18 mouse cellular contexts compared by ENCODE assay signal in the genomic region with DNA sequence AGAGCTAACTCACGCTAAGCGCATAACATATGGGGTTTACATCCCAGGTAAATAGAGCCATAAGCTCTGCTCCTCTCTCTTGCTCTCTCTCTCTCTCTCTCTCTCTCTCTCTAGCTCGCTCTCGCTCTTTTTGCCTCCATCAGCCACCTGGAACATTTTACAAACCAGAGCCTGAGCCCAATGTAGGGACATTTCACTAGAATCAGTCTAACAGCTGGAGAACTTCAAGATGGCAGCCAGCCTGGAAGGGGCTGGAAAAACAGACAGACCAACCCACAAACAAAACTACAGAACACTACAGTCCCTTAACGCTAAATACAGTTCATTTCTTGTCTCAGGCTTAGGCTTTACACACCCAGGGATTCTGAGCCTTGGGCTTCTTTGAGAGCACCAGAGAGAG. TPM values are rescaled to one million over a fixed set of nuclear protein-coding genes. Genes with fewer than 3 reads are reported as not detected.
DNase-seq lines count a peak whose midpoint lies in the region; ATAC-seq and TF ChIP-seq lines count a peak whose summit lies in the region.
"Had no signal": no experiment of that assay in that cellular context is flagged by ENCODE, and none has a peak within 500 bp of the region (broad histone marks: within the 10 kb centered on the region; RNA-seq: fewer than 3 reads in every experiment).

No protein-coding gene starts in this region.

- no peaks in the 10 kb centered on the region for H3K36me3 ChIP-seq in heart, postnatal 0 days (replicated peaks; ENCODE audit: control insufficient read depth, insufficient read depth, low read length)
- H3K36me3 ChIP-seq in heart, embryonic 12.5 days = no peaks in the 10 kb centered on the region
- H3K36me3 ChIP-seq in kidney, postnatal 0 days (ENCODE audit: insufficient read depth, low read length) = no peaks in the 10 kb centered on the region
- H3K36me3 ChIP-seq in embryonic facial prominence, embryonic 12.5 days = no peaks in the 10 kb centered on the region
- H3K36me3 ChIP-seq: forebrain, embryonic 15.5 days; limb, embryonic 13.5 days; midbrain, embryonic 10.5 days had no signal

- H3K4me2 ChIP-seq in heart, postnatal 0 days (ENCODE audit: low read depth, low read length) = no peak overlapping the region
- no peak overlapping the region for H3K4me2 ChIP-seq in heart, embryonic 12.5 days
- H3K4me2 ChIP-seq in kidney, postnatal 0 days (ENCODE audit: low read length) = no peak overlapping the region
- no peak overlapping the region for H3K4me2 ChIP-seq in embryonic facial prominence, embryonic 12.5 days (replicated peaks)
- H3K4me2 ChIP-seq: forebrain, embryonic 15.5 days; limb, embryonic 13.5 days had no signal

- no peaks in the 10 kb centered on the region for H3K27me3 ChIP-seq in heart, postnatal 0 days (ENCODE audit: control insufficient read depth, insufficient read depth, low read length)
- H3K27me3 ChIP-seq in heart, embryonic 12.5 days (replicated peaks) = no peaks in the 10 kb centered on the region
- no peaks in the 10 kb centered on the region for H3K27me3 ChIP-seq in kidney, postnatal 0 days (ENCODE audit: insufficient read depth, low read length)
- no peaks in the 10 kb centered on the region for H3K27me3 ChIP-seq in embryonic facial prominence, embryonic 12.5 days
- H3K27me3 ChIP-seq: forebrain, embryonic 15.5 days; limb, embryonic 13.5 days had no signal

- peak overlapping the region; percentile 23; the same call in 1 of the 2 replicates for H3K27ac ChIP-seq in heart, postnatal 0 days (ENCODE audit: low read depth)
- no peak overlapping the region for H3K27ac ChIP-seq in heart, embryonic 12.5 days (ENCODE audit: poor library complexity, severe bottlenecking)
- H3K27ac ChIP-seq in kidney, postnatal 0 days = peak overlapping the region; percentile 74
- 0 out of 2 replicates have a peak overlapping the region, but pooled peaks have one; percentile 17 for H3K27ac ChIP-seq in embryonic facial prominence, embryonic 12.5 days
- H3K27ac ChIP-seq: limb, embryonic 13.5 days had no signal

- H3K9me3 ChIP-seq in heart, postnatal 0 days (replicated peaks; ENCODE audit: control insufficient read depth, low read length) = no peaks in the 10 kb centered on the region
- no peaks in the 10 kb centered on the region for H3K9me3 ChIP-seq in heart, embryonic 12.5 days (replicated peaks)
- no peaks in the 10 kb centered on the region for H3K9me3 ChIP-seq in kidney, postnatal 0 days (replicated peaks; ENCODE audit: low read length)
- no peaks in the 10 kb centered on the region for H3K9me3 ChIP-seq in embryonic facial prominence, embryonic 12.5 days
- H3K9me3 ChIP-seq: forebrain, embryonic 15.5 days; limb, embryonic 13.5 days; midbrain, embryonic 10.5 days had no signal

- no peak for TF ChIP-seq EP300 in heart, postnatal 0 days (IDR thresholded peaks at IDR 0.05; ENCODE audit: low read depth)

- DNase-seq in heart, postnatal 0 days (ENCODE audit: low spot score) = no peak
- DNase-seq in kidney, postnatal 0 days (ENCODE audit: low spot score) = peak; percentile 82
- no peak for DNase-seq in kidney, adult 11 months
- peak; percentile 69 for DNase-seq in kidney, postnatal 10 days
- DNase-seq in urinary bladder, postnatal 14 days (ENCODE audit: low spot score) = no peak
- DNase-seq in testis, postnatal 10 days (ENCODE audit: low spot score) = no peak
- DNase-seq: adrenal gland, postnatal 36 days; cerebellum, postnatal 14 days; gastrocnemius, postnatal 36 days had no signal

- no peak for TF ChIP-seq CTCF in heart, postnatal 0 days (IDR thresholded peaks at IDR 0.05; ENCODE audit: low read depth)
- no peak for TF ChIP-seq CTCF in kidney, postnatal 0 days (IDR thresholded peaks at IDR 0.05; ENCODE audit: low read depth)

- peaks cover 35% of the 10 kb centered on the region for H3K4me1 ChIP-seq in heart, postnatal 0 days (ENCODE audit: control insufficient read depth, insufficient read depth)
- H3K4me1 ChIP-seq in heart, embryonic 12.5 days (replicated peaks) = peaks cover 26% of the 10 kb centered on the region
- peaks cover 15% of the 10 kb centered on the region; the same call in 1 of the 2 replicates for H3K4me1 ChIP-seq in kidney, postnatal 0 days (replicated peaks; ENCODE audit: insufficient read depth, low read length)
- peaks cover 7% of the 10 kb centered on the region; the same call in 1 of the 2 replicates for H3K4me1 ChIP-seq in embryonic facial prominence, embryonic 12.5 days

- no peak for ATAC-seq in heart, postnatal 0 days (ENCODE audit: insufficient read depth, low read depth)
- ATAC-seq in heart, embryonic 12.5 days (ENCODE audit: insufficient number of reproducible peaks, low FRiP score) = no peak
- ATAC-seq in kidney, postnatal 0 days (replicated peaks; ENCODE audit: low FRiP score, low read depth) = no peak
- ATAC-seq in embryonic facial prominence, embryonic 12.5 days (ENCODE audit: insufficient number of reproducible peaks, insufficient read depth, low FRiP score, low TSS enrichment) = no peak
- ATAC-seq: forebrain, embryonic 15.5 days had no signal

- no peak overlapping the region for H3K4me3 ChIP-seq in heart, postnatal 0 days (ENCODE audit: low read depth, low read length)
- H3K4me3 ChIP-seq in heart, embryonic 12.5 days = no peak overlapping the region
- H3K4me3 ChIP-seq in kidney, postnatal 0 days (replicated peaks; ENCODE audit: low read depth, low read length) = no peak overlapping the region
- no peak overlapping the region for H3K4me3 ChIP-seq in embryonic facial prominence, embryonic 12.5 days
- H3K4me3 ChIP-seq: forebrain, embryonic 15.5 days; limb, embryonic 13.5 days; midbrain, embryonic 10.5 days had no signal

- WGBS in heart, postnatal 0 days = 80% methylated on average over 5 of the region's 5 CpGs
- 86% methylated on average over 5 of the region's 5 CpGs for WGBS in heart, embryonic 12.5 days
- WGBS in kidney, postnatal 0 days = 55% methylated on average over 5 of the region's 5 CpGs
- WGBS in embryonic facial prominence, embryonic 12.5 days = 74% methylated on average over 5 of the region's 5 CpGs

- no peak overlapping the region for H3K9ac ChIP-seq in heart, postnatal 0 days (replicated peaks; ENCODE audit: low read depth, low read length)
- H3K9ac ChIP-seq in heart, embryonic 12.5 days = no peak overlapping the region
- no peak overlapping the region for H3K9ac ChIP-seq in kidney, postnatal 0 days (ENCODE audit: low read depth, low read length)
- H3K9ac ChIP-seq in embryonic facial prominence, embryonic 12.5 days = no peak overlapping the region
- H3K9ac ChIP-seq: forebrain, embryonic 15.5 days; limb, embryonic 13.5 days had no signal

RNA-seq across cellular contexts. Expression of a gene that starts 5.5 kb away (rescaled TPM):
- total RNA-seq in heart, postnatal 0 days (2014; rRNA removed; ENCODE audit: low replicate concordance) = 42.3 and 42.7 TPM in 2 replicates
- polyA plus RNA-seq in heart, postnatal 0 days (2015; fragmentation: Nextera tagmentation; extraction: Ambion mirVana) = 25.5 and 28.0 TPM in 2 replicates
- 21.6 and 27.2 TPM in 2 replicates for polyA plus RNA-seq in heart, embryonic 12.5 days (2016; fragmentation: Nextera tagmentation; extraction: Ambion mirVana)
- polyA plus RNA-seq in kidney, postnatal 0 days (2015; fragmentation: Nextera tagmentation; extraction: Ambion mirVana) = 33.9 and 36.2 TPM in 2 replicates
- polyA plus RNA-seq in embryonic facial prominence, embryonic 12.5 days (2016; fragmentation: Nextera tagmentation; extraction: Ambion mirVana) = 20.7 and 22.4 TPM in 2 replicates

RNA-seq across cellular contexts. Expression of a gene that starts 56.5 kb away (rescaled TPM):
- not detected in 2 replicates for total RNA-seq in heart, postnatal 0 days (2014; rRNA removed; ENCODE audit: low replicate concordance)
- not detected in 2 replicates for polyA plus RNA-seq in heart, postnatal 0 days (2015; fragmentation: Nextera tagmentation; extraction: Ambion mirVana)
- not detected in 2 replicates for polyA plus RNA-seq in heart, embryonic 12.5 days (2016; fragmentation: Nextera tagmentation; extraction: Ambion mirVana)
- 0.04 TPM in 1 of 2 replicates, not detected in the other for polyA plus RNA-seq in kidney, postnatal 0 days (2015; fragmentation: Nextera tagmentation; extraction: Ambion mirVana)
- polyA plus RNA-seq in embryonic facial prominence, embryonic 12.5 days (2016; fragmentation: Nextera tagmentation; extraction: Ambion mirVana) = not detected in 2 replicates
- total RNA-seq: adrenal gland, postnatal 36 days; gastrocnemius, postnatal 36 days; left cerebral cortex, adult 18-20 months had no signal
- polyA plus RNA-seq: embryonic facial prominence, embryonic 11.5 days; forebrain, embryonic 15.5 days; limb, embryonic 13.5 days; liver, embryonic 16.5 days; midbrain, embryonic 10.5 days had no signal

RNA-seq across cellular contexts. Expression of a gene that starts 59.2 kb away (rescaled TPM):
- 0.62 and 0.80 TPM in 2 replicates for total RNA-seq in heart, postnatal 0 days (2014; rRNA removed; ENCODE audit: low replicate concordance)
- polyA plus RNA-seq in heart, postnatal 0 days (2015; fragmentation: Nextera tagmentation; extraction: Ambion mirVana) = 0.23 and 0.33 TPM in 2 replicates
- polyA plus RNA-seq in heart, embryonic 12.5 days (2016; fragmentation: Nextera tagmentation; extraction: Ambion mirVana) = 0.91 and 1.1 TPM in 2 replicates
- polyA plus RNA-seq in kidney, postnatal 0 days (2015; fragmentation: Nextera tagmentation; extraction: Ambion mirVana) = 0.99 and 1.1 TPM in 2 replicates
- 1.9 TPM in 2 replicates for polyA plus RNA-seq in embryonic facial prominence, embryonic 12.5 days (2016; fragmentation: Nextera tagmentation; extraction: Ambion mirVana)
- total RNA-seq: gastrocnemius, postnatal 36 days; MEL had no signal

Comparison
In these comparisons a context has a peak if more than half of its experiments do, and no peak if none do; other contexts are left out.
1. DNase-seq: peak in kidney, postnatal 0 days (single experiment) and kidney, postnatal 10 days (single experiment); none in heart, postnatal 0 days (single experiment), kidney, adult 11 months (single experiment), urinary bladder, postnatal 14 days (single experiment) and testis, postnatal 10 days (single experiment).